Mouse (Mus musculus) thymus, postnatal 4 days (tissue): ENCODE measurements around the gene Tm4sf5.
"Not testable (repeated sequence)": the region's sequence is repeated elsewhere in the genome, so short reads cannot be mapped to it uniquely, and the experiment has no call there.

Experiments used
- DNase-seq: peaks from one replicate; pipeline ENCODE4 v3.0.0; 2021

The Tm4sf5 gene

DNA sequence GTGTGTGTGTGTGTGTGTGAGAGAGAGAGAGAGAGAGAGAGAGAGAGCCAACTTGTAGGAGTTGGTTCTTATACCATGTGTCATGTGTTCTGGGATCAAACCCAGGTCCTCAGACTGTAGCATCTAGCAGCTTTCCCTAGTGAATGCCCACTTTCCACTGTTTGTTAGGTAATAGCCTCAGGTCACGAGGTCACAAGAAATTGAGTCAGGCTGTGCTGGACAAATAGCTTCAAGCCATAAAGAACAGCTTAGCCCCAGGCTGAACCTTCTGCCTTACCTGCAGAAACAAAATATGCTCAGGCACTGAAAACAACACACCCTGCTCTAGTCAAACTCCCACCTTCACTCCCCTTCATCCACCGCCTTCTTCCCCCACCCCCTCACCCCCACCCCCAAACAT lies 6.2 kb downstream of the Tm4sf5 start:
- DNase-seq = no peak

DNA sequence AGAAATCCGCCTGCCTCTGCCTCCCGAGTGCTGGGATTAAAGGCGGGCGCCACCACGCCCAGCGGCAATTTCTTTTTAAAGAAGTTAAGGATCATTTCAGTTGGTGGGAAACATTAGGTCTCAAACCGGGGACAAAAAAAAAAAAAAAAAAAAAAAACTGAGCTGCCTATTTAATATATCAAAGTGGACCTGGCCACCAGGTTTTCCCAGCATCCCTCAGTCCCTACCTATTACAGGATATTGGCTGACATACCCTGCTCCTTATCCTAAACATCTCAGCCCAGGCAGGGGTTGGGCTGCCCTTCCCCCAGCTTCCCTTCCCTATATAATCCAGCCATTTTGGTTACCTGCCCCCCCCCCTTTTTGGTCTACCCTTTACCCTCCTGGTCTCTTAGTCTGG lies 6.8 kb downstream of the Tm4sf5 start:
- no peak for DNase-seq

DNA sequence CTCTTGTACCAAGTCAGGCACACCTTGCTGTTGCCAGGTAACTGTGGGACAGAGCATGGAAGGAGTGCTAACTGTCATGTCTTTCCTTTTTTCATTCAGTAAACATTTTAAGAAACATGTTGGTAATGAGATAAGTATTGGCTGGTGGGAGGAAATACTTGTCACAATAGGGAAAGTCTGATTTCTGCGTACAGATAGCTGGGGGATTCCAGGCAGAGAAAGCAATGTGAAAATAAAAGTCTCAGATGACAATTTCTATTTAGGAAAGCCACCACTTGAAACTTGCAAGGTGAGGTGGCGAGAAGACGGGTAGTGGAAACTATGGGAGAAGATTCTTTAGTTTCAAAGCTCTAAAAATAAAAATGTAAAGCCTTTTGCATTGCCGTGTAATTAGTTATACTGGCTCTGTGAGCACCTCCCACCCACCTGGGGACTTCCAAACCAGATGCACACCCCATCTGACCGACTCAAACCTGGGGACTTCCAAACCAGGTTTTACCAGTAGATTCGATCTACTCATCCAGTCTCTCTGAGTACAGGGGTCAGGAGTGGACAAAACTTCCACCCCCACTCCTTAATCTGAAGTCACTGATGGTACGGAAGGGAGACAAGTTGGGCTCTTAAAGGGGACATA lies 7.8 kb downstream of the Tm4sf5 start:
- DNase-seq = no peak

DNA sequence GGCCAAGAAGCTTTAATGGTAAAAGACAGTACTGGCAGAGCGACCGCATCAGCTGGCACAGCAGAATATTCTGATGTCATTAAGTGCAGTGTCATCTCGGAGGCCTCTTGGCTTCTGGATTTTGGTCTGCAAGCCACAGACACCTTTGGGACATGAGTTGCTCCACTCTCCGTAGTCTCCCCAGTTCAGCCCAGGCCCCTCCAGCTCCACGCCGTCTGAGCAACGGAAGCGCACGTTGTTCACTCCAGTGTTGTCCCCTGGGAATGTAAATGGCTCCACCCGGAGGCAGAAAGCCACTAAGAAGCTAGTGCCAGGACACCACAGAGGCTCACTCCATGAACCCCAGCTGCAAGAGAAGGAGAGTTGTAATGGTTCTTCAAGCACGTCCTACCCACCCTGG lies 8.5 kb downstream of the Tm4sf5 start:
- DNase-seq = no peak

DNA sequence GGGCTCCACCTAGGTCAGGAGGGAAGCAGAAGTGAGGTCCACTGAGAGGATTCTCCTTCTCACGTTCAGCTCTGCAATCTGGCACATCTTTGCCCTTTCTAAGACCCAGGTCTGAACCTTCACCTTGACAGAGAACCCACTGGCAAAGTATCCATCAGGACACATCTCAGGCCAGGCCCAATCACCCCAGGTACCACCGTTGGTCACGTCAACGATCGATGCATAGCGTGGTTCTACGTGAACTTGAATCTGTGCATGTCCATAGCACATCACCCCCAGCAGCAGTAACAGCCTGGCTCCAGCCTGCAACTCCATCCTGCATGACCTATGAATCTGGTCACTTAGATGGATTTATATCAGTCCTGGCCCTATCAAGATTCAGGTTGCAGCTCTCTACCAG lies 9.2 kb downstream of the Tm4sf5 start, which contains the start of gene Vmo1:
Gene Vmo1, minus strand, starts transcription at position 329 of the 400 bp plus-strand sequence.
- DNase-seq = no peak

DNA sequence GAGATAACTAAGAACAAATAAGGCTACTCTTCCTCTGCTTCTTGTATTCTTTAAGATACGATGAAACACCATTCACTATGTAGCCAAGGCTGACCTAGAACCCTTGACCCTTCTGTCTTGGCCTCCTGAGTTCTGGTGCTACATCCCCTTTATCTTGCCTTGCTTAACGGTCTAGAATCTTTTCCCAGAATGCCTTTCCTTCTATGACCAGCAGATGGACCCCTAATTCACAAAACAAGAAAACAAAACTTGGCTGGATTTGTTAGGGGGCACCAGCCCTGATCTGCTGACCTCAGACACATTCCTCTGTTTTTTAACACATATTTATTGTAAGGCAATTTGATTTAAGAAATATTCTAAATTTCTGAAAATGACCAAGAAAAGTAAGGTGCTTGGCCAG lies 11.3 kb downstream of the Tm4sf5 start:
- DNase-seq = no peak

DNA sequence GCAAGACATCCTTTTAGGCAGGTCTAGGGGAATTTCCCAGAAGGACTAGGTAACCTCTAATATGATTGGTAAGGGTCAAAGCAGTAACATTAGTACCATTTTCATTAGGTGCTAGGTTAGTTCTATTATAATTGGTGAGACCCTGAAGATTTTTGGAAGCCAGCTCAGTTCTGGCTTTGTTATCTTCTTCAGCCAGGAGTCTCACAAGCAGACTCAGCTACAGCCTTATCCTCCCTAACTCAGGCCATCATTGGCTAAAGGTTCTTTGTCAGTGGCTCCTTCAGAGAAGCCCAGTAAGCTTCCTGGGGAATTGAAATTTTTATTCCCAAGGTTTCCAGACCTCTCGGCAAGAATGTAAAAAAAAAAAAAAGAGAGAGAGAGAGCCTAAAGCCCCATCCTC lies 13.4 kb downstream of the Tm4sf5 start:
- no peak for DNase-seq

DNA sequence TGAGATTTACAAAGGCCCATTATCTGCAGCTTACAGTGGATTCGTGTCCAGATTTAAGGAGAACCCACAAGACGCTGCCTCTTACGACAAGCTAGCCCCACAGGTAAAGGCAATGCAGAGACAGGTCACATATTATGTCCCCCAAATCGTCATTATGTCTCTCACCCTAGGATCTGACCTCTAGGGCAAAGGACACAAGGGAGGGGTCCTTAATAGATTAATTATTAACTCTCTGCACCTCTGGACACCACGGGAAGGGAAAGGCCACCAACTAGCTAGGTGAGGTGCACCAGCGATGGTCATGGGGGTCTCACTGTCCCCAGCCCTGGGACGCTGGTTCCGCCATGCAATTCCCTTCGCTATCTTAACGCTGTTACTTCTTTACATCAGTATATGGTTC lies 13.9 kb downstream of the Tm4sf5 start, which contains the start of gene Gltpd2:
Gene Gltpd2, plus strand, starts transcription at position 274 of the 400 bp plus-strand sequence.
- DNase-seq = no peak

DNA sequence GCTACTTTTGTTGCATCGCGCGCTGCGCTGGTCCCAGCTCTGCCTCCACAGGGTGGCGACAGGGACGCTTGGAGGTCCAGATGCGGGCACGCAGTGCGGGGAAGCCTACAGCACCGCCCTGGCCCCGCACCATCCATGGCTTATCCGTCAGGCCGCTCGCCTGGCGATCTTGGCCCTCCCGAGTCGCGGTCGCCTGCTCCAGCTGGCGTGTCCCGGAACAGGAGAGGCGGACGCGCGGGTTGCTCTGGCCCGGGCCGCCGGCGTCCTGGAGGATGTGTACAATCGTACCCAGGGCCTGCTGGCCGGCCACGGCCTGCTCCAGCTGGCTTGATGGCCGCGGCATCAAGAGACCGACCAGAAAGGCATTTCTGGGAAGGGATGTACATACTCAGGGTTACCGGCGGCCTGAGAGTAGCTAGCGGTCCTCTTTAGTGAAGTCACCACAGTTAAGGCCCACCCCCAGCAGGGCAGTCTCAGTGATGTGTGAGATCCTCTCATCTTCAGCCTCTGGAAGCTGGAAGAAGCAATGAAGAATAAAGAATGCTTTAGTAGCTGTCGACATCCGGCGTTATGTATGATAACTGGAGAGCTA lies 15.2 kb downstream of the Tm4sf5 start:
- DNase-seq = no peak

DNA sequence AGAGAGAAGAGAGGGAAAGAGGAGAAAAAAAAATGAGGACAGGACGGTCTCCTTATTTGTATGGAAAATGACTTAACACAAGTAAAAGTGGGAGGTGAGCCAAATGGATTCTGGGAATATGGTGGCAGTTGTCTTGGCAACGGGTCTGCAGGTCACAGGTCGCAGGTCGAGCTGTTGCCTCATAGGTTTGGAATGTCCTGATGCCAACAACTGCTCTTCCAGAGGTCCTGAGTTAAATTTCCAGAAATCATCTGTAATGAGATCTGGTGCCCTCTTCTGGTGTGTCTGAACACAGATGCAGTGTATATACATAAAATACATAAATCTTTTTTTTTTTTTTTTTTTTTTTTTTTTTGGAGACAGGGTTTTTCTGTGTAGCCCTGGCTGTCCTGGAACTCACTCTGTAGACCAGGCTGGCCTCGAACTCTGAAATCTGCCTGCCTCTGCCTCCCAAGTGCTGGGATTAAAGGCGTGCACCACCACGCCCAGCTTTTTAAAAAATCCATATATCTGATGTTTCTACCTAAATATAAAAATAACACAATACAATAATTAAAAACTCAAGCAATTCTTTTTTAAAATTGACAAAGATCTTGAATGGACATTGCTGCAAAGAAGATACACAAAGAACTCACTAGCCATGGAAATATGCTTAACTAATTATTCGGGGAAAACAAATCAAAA lies 18.4 kb downstream of the Tm4sf5 start:
- not testable (repeated sequence) for DNase-seq

DNA sequence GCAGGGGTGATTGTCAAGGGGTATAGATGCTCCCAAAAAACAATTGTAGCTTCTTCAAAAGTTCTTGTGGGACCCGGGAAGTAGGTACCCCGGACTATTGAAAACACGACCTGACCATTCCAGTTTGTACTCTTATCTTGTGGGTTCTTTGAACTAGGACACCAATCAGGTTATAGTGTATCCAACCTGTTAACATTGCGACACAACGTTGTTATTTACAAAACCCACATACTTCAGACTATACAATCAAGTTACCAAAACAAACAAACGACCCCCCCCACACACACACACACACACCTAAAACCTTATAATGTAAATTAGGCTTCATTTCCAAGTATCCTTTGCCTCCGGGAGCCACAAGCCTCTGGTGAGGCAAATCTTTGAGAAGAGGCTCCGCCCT lies 19.7 kb downstream of the Tm4sf5 start:
- DNase-seq = no peak

DNA sequence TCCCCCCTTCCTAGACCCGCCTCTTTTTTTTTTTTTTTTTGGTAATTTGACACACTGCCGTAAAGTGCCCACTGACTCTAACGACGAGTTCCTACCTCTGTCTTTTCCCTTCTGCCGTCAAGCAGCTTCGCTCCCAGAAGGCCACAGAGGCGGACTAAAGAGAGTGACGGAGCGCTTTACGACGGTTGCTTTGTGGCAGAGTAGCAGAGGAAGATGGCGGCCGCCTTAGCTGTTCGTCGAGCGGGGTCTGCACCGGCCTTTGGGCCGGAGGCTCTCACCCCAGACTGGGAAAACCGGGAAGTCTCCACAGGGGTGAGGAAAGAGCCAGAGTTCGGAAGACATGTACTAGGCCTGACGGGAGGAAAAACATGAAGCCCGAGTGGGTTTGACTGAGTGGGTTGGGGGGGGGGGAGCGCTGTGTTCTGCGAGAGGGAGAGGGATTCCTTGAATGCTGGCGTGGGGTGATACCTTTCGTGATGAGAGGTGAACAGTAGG lies 20.2 kb downstream of the Tm4sf5 start, which contains the start of gene Psmb6:
Gene Psmb6, plus strand, starts transcription at position 184 of the 495 bp plus-strand sequence.
- DNase-seq = peak; percentile 86

DNA sequence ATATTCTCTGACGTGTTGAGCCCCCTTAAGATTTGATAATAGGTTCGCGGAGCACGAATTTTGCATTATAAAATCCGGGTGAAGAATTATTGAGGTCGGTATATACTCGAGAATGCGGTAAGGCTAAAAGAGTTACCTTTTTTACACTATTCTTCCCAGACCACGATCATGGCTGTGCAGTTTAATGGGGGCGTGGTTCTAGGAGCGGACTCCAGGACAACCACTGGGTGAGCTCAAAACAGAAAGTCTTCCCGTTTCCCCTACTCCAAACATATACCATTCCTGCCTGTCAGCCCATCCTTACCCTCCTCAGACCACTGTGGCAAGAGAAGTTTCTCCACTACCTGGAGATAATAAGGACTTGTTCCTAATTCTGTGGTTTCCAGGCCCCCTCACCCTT lies 20.7 kb downstream of the Tm4sf5 start:
- no peak for DNase-seq

DNA sequence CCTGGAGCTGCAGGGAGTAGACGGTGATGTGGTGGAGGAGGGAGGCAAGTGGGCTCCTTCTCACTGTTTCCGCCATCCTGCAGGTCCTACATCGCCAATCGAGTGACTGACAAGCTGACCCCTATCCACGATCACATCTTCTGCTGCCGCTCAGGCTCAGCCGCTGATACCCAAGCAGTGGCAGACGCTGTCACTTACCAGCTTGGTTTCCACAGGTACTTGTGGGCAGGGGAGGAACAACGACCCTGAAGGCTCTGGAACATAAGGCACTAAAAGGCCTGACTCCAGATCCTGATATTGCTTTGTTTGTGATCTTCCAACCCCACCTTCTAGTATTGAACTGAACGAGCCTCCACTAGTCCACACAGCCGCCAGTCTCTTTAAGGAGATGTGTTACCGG lies 21.2 kb downstream of the Tm4sf5 start:
- DNase-seq = no peak

DNA sequence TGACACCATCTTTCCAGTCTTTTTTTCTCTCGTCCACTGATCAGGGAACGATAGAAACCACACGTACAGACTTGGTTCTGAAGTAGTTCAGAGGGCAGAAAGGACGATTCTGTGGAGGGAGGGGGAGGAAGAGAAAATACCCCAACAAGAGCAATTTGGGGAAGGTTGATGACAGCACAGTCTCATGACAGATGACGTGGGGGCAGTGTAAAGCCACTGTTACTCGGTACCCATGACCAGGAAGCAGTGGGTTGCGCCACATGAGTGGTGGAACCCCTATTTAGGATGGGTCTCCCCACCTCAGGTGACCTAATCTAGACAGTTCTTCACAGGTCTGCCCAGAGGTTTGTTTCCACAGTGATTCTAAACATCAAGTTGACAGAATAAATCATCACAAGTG lies 23.6 kb downstream of the Tm4sf5 start:
- DNase-seq = no peak

DNA sequence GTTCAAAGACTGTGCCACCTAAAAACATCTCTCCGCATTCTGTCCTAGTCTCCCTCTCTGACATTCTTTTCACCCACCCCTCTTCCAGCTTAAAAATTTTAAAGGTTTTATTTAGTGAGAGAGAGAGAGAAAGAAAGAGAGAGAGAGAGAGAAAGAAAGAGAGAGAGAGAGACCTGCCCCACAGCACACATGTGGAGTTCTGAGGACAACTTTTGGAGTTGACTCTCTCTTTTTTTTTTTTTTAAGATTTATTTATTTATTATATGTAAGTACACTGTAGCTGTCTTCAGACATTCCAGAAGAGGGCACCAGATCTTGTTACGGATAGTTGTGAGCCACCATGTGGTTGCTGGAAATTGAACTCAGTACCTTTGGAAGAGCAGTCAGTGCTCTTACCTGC lies 26.0 kb downstream of the Tm4sf5 start:
- DNase-seq = not testable (repeated sequence)

DNA sequence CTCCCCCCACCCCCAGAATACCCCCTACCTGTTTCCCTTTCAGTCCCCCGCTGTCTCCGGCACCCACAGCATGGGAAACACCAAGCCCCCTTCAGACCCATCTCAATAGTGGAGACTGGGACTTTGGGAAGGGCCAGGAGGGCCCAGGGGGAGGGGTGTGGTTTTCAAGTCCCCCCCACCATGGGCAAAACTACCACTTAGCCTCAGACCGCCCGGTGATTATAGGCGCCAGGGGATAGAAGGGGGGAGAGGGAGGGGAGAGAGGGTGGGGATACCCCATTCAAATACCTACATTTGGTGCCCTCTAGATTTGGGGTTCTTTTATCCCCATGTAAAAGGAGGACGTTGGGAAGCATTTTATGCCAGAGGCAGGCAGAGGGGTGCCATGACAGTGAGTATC lies 27.8 kb downstream of the Tm4sf5 start, which contains the start of gene Gm40193:
Gene Gm40193, minus strand, starts transcription at position 101 of the 400 bp plus-strand sequence.
- DNase-seq = no peak

DNA sequence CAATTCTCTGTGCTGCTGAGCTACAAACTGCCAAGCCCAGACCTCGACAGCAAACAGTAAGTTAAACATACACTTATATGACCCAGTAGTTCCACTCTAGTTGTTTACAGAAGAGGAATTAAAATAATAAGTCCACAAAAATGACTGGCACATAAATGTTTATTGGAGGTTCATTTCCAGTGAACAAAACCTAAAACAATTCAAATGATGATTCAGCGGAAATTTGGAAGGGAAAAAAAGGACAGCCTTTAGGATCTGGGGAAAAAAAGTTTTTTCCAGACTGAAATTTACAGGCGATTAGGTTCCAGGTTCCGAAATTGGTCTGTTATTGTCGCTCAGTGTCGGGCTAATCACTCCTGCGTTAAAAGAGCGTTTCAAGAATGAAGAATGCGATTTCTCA lies 34.4 kb downstream of the Tm4sf5 start:
- no peak for DNase-seq

DNA sequence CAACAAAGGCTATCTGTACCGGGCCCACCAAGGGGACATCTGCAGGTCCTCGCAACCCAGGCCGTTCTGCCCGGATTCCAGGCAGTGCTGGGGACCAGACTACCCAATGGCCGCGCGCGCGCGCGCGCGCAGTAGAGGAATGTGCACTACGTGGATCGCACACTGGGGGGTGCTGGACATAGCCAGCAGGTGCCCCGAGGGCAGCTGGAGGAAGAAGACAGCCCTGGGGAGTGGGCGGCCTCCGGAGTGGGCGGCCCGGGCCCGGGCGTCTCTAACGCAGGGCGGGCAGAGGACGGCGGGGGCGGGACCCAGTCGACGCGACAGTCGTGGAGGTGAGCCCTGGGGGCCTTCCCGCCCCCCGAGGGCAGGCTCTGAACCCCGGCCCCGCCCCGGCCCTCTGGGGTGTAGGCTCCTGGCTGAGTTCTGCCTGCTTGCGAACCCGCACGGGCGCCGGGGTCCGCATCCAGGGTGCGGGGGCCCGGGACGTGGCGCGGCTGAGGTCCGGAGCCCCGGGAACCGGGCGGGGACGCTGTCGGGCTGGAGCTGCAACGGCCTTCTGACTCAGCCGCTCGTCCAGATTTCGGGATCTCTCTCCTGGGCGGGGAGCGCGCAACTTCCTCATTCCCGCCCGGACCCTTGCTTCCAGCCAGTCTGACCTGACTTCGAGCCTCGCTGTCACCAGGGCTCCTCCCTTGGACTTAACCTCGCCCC lies 35.0 kb downstream of the Tm4sf5 start, which contains the start of gene Pld2:
Gene Pld2, plus strand, starts transcription at position 188 of the 711 bp plus-strand sequence.
- DNase-seq = peak; percentile 86

DNA sequence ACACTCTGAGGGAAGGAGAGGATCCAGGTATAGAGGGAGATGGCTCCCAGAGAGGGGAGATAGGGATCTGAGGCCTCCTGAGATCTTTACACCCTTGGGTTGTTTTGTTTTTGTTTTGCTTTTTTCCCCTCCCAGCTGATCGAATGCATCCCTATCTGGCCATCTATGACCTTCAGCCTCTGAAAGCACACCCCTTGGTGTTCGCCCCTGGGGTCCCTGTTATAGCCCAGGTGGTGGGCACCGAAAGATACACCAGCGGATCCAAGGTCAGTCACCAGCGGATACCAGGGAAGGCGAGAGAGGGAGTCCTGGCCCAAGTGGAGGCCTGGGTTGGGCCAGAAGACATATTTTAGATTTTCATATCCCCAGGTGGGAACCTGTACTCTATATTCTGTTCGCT lies 35.9 kb downstream of the Tm4sf5 start:
- no peak for DNase-seq

DNA sequence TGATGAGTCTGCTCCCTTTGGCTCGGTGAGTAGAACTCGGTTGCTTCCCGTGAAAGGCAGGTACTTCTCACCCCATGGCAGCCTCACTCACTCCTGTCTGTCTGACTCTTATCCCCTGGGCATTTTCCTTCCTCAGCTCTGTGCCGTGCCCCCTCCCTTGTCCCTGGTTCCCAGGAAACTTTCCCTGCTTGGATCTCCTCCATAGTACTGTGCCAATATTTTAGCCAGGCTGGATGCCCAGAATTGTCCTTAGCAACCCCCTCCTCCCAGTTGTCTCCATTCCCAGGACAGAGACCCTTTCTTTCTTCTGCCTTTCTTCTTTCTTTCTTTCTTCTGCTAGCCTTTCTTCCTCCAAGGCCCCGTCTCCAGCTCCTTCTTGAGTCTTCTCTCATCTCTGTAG lies 36.4 kb downstream of the Tm4sf5 start:
- DNase-seq = no peak

DNA sequence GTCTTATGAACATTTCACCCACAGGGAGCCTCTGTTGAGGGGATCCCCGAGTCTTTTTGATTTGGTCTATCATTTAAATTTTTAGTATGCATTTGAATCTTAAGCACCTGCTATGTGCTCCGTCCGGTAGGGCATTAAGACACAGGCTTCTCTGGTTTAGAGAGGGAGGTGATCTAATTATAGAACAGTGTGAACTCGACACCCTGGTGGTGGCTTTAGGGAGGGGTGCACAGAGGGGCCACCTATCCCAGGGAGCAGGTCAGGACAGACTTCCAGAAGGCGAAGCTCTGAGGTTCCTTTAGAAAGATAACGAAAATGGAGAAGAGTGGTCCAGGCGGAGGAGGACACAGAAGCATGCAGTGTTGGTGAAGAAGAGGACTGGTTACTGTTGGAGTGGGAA lies 39.5 kb downstream of the Tm4sf5 start:
- no peak for DNase-seq

DNA sequence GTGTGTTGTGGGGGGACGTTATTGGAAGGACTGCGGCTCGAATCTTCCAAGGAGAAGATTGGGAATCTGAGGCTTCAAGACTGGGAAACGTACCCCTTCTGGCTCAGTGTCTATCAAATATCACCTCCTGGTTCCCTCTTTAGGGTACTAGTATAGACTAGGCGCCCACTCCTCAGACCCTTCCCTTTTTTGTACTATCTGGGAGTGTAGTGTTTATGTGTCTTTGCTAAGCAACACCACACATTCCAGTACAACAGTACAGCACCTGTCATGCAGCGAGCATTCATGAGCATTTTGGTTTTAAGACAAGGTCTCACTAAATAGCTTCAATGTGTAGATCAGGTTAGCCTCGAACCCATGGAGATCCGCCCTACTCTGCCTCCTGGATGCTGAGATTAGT lies 46.5 kb downstream of the Tm4sf5 start:
- DNase-seq = no peak
